Mouse (Mus musculus): ENCODE results near the gene Fam122c. TPM values are rescaled to one million over a fixed set of nuclear protein-coding genes. Genes with fewer than 3 reads are reported as not detected.
A peak's percentile ranks its signal among the peaks of the same experiment; 100 is the strongest.

Fam122c gene
- polyA plus RNA-seq (2014; fragmentation: Nextera tagmentation; extraction: Ambion mirVana), result not detected in 2 replicates

DNA sequence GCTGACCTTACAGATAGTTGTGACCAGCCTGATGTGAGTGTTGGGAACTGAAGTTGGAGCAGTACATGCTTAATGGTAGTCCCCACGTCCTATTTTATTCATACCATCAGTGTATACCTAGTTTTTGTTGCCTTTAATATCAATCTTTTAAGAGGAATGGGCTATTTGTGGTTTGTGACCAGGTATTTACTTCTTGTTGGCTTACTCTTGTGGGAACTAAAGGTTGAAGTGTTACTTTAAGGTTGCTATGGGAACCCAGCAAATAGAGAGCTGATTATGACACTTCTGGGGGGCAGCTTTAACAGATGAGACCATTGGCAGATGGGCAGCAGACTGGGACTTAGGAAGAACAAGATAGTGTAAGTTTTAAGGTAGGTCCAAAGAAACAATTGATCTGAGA is at the start of gene Fam122c:
Gene Fam122c, plus strand, starts transcription at position 301 of the 400 bp plus-strand sequence.
- WGBS, result 39% methylated on average over 1 of the region's 1 CpGs
- Histone ChIP-seq H3K9me3 (ENCODE audit: control insufficient read depth, low read length) (no peaks in the 10 kb centered on the region), H3K27me3 (replicated peaks; ENCODE audit: control insufficient read depth, insufficient read depth, low read length) (no peaks in the 10 kb centered on the region), H3K4me2 (ENCODE audit: low read depth, low read length) (no peak within 1 kb of the TSS), H3K4me1 (ENCODE audit: control insufficient read depth, insufficient read depth, low read length) (no peaks in the 10 kb centered on the region), H3K27ac (replicated peaks; ENCODE audit: low read depth, low read length) (no peak within 1 kb of the TSS), H3K9ac (ENCODE audit: low read depth, low read length) (no peak within 1 kb of the TSS), H3K36me3 (ENCODE audit: control insufficient read depth, insufficient read depth, low read length) (no peaks in the 10 kb centered on the region), H3K4me3 (ENCODE audit: low read depth, low read length) (no peak within 1 kb of the TSS)
- no peak for DNase-seq (ENCODE audit: low spot score)
- no peak for ATAC-seq (ENCODE audit: low read depth)

DNA sequence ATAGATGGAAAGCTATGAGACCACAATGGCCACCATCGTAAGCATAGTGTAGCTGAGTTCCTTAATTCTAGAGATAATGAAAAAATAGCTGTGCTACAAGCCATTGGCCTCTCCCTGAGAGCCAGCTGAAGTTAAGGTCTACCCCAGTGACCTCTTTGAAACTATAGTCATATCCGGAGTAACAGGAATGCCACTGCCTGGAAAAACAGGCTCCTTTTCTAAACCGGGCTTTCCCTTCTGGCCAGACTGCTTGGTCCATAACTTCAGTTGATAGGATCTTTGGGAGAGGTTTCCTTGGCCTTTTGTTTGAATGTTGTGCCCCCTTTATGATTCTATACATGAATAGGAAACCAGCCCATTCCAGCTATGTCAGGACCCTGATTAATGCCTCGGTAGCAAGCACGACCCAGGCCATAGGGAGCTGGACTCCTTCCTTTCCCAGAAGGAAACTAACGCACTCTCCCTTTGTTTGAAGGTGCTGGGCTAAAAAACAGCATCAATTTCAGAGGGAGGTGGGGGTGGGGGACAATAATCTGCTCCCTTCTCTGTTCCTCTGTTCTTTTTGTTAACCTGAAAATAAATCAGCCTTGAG is 48.8 kb upstream of the Fam122c start:
- Histone ChIP-seq H3K9me3 (ENCODE audit: control insufficient read depth, low read length) (no peaks in the 10 kb centered on the region), H3K27ac (replicated peaks; ENCODE audit: low read depth, low read length) (0 out of 2 replicates have a peak overlapping the region, but pooled peaks have one; percentile 15), H3K36me3 (ENCODE audit: control insufficient read depth, insufficient read depth, low read length) (no peaks in the 10 kb centered on the region), H3K4me1 (ENCODE audit: control insufficient read depth, insufficient read depth, low read length) (no peaks in the 10 kb centered on the region), H3K27me3 (replicated peaks; ENCODE audit: control insufficient read depth, insufficient read depth, low read length) (no peaks in the 10 kb centered on the region), H3K4me2 (ENCODE audit: low read depth, low read length) (no peak overlapping the region), H3K9ac (ENCODE audit: low read depth, low read length) (no peak overlapping the region), H3K4me3 (ENCODE audit: low read depth, low read length) (no peak overlapping the region)
- ATAC-seq (ENCODE audit: low read depth) (no peak), DNase-seq (ENCODE audit: low spot score) (no peak)
- WGBS, result 63% methylated on average over 6 of the region's 6 CpGs

DNA sequence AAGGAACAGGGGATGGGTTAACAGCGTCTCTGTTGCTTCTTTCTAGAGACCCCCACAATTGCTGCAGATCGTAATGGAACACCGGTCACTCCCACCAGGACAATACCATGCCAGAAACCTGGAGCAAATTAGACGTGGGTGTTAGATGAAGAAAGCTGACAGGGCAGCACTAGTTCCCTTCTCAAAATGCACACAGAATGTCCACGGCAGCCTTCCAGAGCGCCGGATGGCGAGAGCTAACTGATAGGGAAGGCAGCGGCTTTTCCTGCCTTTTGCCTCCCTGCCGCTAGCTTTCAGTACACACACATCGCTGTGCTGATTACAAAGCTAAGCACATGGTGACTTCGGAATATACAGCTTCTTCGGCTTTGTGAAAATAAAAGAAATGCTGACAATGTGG is 41.3 kb upstream of the Fam122c start:
- H3K27me3 ChIP-seq (replicated peaks; ENCODE audit: control insufficient read depth, insufficient read depth, low read length), result no peaks in the 10 kb centered on the region
- 24% methylated on average over 13 of the region's 13 CpGs for WGBS
- ATAC-seq (ENCODE audit: low read depth) (0 out of 2 replicates have a peak, but pooled peaks have one; percentile 33), DNase-seq (ENCODE audit: low spot score) (no peak)
- H3K4me3 ChIP-seq (ENCODE audit: low read depth, low read length), result peak overlapping the region; percentile 23
- H3K36me3 ChIP-seq (ENCODE audit: control insufficient read depth, insufficient read depth, low read length), result no peaks in the 10 kb centered on the region
- no peaks in the 10 kb centered on the region for H3K9me3 ChIP-seq (ENCODE audit: control insufficient read depth, low read length)
- H3K4me2 ChIP-seq (ENCODE audit: low read depth, low read length), result peak overlapping the region; percentile 52
- peak overlapping the region; percentile 76 for H3K27ac ChIP-seq (replicated peaks; ENCODE audit: low read depth, low read length)
- H3K4me1 ChIP-seq (ENCODE audit: control insufficient read depth, insufficient read depth, low read length), result no peaks in the 10 kb centered on the region
- peak overlapping the region; percentile 43; the same call in 1 of the 2 replicates for H3K9ac ChIP-seq (ENCODE audit: low read depth, low read length)

DNA sequence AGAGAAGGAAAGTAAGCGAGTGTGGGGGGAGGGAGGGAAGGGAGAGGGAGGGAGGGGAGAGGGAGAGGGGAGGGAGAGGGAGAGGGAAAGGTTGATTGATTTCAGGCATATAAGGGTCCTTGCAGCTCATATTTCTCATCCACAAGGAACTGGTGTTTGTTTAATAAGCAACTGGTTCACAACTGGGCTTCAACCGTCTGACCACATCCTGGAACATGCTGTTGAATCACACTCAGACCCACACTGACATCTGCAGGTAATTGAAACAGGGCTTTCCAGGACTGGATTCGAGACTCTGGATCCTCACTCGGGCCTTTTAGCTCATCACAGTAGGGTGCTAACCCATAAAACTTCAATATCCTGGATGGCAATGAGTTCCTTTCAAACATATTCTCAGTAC is 39.5 kb upstream of the Fam122c start:
- Histone ChIP-seq H3K4me3 (ENCODE audit: low read depth, low read length) (no peak overlapping the region), H3K27ac (replicated peaks; ENCODE audit: low read depth, low read length) (peak overlapping the region; percentile 48), H3K9me3 (ENCODE audit: control insufficient read depth, low read length) (no peaks in the 10 kb centered on the region), H3K9ac (ENCODE audit: low read depth, low read length) (no peak overlapping the region), H3K4me1 (ENCODE audit: control insufficient read depth, insufficient read depth, low read length) (no peaks in the 10 kb centered on the region), H3K36me3 (ENCODE audit: control insufficient read depth, insufficient read depth, low read length) (no peaks in the 10 kb centered on the region), H3K27me3 (replicated peaks; ENCODE audit: control insufficient read depth, insufficient read depth, low read length) (no peaks in the 10 kb centered on the region), H3K4me2 (ENCODE audit: low read depth, low read length) (no peak overlapping the region)
- 26% methylated on average over 4 of the region's 4 CpGs for WGBS
- ATAC-seq (ENCODE audit: low read depth) (no peak), DNase-seq (ENCODE audit: low spot score) (peak; percentile 77)

DNA sequence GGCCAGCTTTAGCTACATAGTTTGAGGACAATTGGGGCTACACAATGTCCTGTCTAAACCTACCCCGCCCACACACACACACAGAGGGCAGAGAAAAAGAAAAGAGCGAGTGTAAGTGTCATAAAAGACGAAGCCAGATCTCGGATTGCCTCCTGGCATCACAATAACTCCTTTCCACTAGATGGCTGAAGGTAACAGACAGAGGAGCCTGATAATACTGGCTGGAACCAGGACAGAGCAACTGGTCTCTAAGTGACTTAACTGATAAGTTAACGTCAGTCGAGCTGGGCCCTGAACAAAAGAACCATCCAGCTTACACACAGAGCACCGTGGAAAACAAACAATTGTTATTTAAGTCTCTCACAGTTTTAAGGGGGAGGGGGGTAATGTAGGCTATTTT is 36.8 kb upstream of the Fam122c start:
- ATAC-seq (ENCODE audit: low read depth) (no peak), DNase-seq (ENCODE audit: low spot score) (no peak)
- Histone ChIP-seq H3K27me3 (replicated peaks; ENCODE audit: control insufficient read depth, insufficient read depth, low read length) (no peaks in the 10 kb centered on the region), H3K36me3 (ENCODE audit: control insufficient read depth, insufficient read depth, low read length) (no peaks in the 10 kb centered on the region), H3K4me3 (ENCODE audit: low read depth, low read length) (no peak overlapping the region), H3K4me2 (ENCODE audit: low read depth, low read length) (no peak overlapping the region), H3K4me1 (ENCODE audit: control insufficient read depth, insufficient read depth, low read length) (no peaks in the 10 kb centered on the region), H3K27ac (replicated peaks; ENCODE audit: low read depth, low read length) (no peak overlapping the region), H3K9ac (ENCODE audit: low read depth, low read length) (no peak overlapping the region), H3K9me3 (ENCODE audit: control insufficient read depth, low read length) (no peaks in the 10 kb centered on the region)
- WGBS, result 57% methylated on average over 7 of the region's 7 CpGs

DNA sequence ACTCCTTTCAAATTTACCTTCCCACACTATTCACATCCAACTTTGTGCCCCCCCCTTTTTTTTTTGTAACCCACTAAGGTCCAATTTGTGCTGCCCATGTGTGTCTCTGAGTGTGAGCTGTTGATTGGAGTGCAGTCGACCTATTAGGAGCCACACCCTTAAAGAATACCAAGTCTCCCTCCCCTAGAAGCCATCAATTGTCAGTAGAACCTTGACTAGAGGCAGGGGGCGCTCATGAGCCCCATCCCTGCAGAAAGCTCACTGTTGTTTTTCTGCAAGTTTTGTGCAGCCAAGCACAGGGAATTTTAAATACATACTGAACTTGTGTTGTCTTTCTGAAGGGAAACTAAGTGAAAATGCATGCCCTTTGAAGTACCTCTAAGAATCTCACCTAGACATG is 35.3 kb upstream of the Fam122c start:
- no peaks in the 10 kb centered on the region for H3K9me3 ChIP-seq (ENCODE audit: control insufficient read depth, low read length)
- no peak for ATAC-seq (ENCODE audit: low read depth)
- no peak overlapping the region for H3K4me2 ChIP-seq (ENCODE audit: low read depth, low read length)
- H3K27me3 ChIP-seq (replicated peaks; ENCODE audit: control insufficient read depth, insufficient read depth, low read length), result no peaks in the 10 kb centered on the region
- H3K4me1 ChIP-seq (ENCODE audit: control insufficient read depth, insufficient read depth, low read length), result no peaks in the 10 kb centered on the region
- H3K9ac ChIP-seq (ENCODE audit: low read depth, low read length), result no peak overlapping the region
- 15% methylated on average over 2 of the region's 2 CpGs for WGBS
- H3K27ac ChIP-seq (replicated peaks; ENCODE audit: low read depth, low read length), result no peak overlapping the region
- H3K36me3 ChIP-seq (ENCODE audit: control insufficient read depth, insufficient read depth, low read length), result no peaks in the 10 kb centered on the region
- no peak for DNase-seq (ENCODE audit: low spot score)
- H3K4me3 ChIP-seq (ENCODE audit: low read depth, low read length), result no peak overlapping the region

DNA sequence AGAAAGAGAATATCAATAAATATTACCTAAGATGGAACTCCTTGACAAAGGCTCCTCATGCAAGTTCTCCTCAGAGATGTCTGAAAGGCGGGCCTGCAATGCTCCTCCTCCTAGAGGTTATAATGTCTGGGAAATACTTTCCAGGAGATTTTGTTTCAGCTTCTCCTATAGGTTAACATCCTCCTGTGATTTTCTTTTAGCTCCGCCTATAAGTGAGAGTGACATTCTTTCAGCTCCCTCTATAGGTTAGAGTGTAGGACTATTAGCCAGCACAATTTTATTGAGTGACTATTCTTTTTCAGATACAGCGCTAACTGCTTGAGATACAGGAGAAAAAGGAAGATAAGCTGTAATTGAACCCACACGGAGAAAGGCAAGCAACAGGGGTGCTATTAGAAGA is 33.2 kb upstream of the Fam122c start, which contains the start of gene Plac1:
Gene Plac1, minus strand, starts transcription at position 101 of the 400 bp plus-strand sequence.
- ATAC-seq (ENCODE audit: low read depth) (no peak), DNase-seq (ENCODE audit: low spot score) (no peak)
- WGBS, result 76% methylated on average over 4 of the region's 4 CpGs
- no peaks in the 10 kb centered on the region for H3K36me3 ChIP-seq (ENCODE audit: control insufficient read depth, insufficient read depth, low read length)
- H3K4me2 ChIP-seq (ENCODE audit: low read depth, low read length), result no peak within 1 kb of the TSS
- H3K4me1 ChIP-seq (ENCODE audit: control insufficient read depth, insufficient read depth, low read length), result no peaks in the 10 kb centered on the region
- H3K4me3 ChIP-seq (ENCODE audit: low read depth, low read length), result no peak within 1 kb of the TSS
- no peaks in the 10 kb centered on the region for H3K27me3 ChIP-seq (replicated peaks; ENCODE audit: control insufficient read depth, insufficient read depth, low read length)
- no peak within 1 kb of the TSS for H3K27ac ChIP-seq (replicated peaks; ENCODE audit: low read depth, low read length)
- H3K9me3 ChIP-seq (ENCODE audit: control insufficient read depth, low read length), result no peaks in the 10 kb centered on the region
- no peak within 1 kb of the TSS for H3K9ac ChIP-seq (ENCODE audit: low read depth, low read length)

DNA sequence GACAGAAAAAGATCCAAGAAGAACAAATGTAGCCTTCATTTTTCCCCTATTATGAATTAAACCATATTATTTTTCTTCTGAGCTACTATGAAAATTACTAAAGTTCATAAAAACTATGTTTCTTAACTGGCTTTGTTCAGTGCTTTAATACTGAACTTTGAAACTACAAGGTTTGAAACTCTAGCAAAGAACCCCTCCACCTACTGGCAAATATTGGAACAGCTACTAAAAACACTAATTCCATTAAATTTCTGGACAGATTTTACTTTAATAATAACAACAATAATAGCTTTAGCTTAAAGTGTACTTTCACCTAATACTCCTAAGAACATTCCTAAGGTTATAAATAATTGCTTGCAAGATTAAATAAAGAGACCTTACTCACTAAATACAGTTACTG is 18.0 kb upstream of the Fam122c start:
- no peaks in the 10 kb centered on the region for H3K4me1 ChIP-seq (ENCODE audit: control insufficient read depth, insufficient read depth, low read length)
- no peak overlapping the region for H3K9ac ChIP-seq (ENCODE audit: low read depth, low read length)
- H3K9me3 ChIP-seq (ENCODE audit: control insufficient read depth, low read length), result no peaks in the 10 kb centered on the region
- H3K4me3 ChIP-seq (ENCODE audit: low read depth, low read length), result no peak overlapping the region
- no peaks in the 10 kb centered on the region for H3K27me3 ChIP-seq (replicated peaks; ENCODE audit: control insufficient read depth, insufficient read depth, low read length)
- ATAC-seq (ENCODE audit: low read depth), result no peak
- no peak overlapping the region for H3K27ac ChIP-seq (replicated peaks; ENCODE audit: low read depth, low read length)
- no peak overlapping the region for H3K4me2 ChIP-seq (ENCODE audit: low read depth, low read length)
- no peak for DNase-seq (ENCODE audit: low spot score)
- H3K36me3 ChIP-seq (ENCODE audit: control insufficient read depth, insufficient read depth, low read length), result 0 out of 2 replicates have a peak, but pooled peaks cover 5% of the 10 kb centered on the region

DNA sequence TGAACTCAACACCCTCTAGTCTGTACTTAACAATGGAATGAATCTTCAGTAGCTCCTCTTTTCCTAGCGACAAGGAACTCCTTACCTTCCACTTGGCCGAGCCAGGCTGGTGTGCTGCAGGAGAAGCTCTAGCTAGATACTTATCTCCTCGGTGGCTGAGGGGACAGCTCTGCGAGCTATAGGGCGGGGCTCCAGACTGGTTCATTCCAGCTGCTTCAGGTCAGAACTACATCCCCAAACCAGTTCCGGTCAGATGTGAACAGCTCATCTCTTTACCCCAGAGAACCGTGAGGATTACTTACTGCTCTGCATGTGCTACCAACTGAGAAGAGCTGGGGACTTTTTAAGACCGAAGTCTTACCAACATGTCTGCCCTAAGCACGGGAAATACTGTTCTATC is 7.0 kb upstream of the Fam122c start:
- 70% methylated on average over 9 of the region's 9 CpGs for WGBS

More for the DNA sequence above, 7.0 kb upstream of the Fam122c start:
- no peak overlapping the region for H3K9ac ChIP-seq (ENCODE audit: low read depth, low read length)
- no peaks in the 10 kb centered on the region for H3K36me3 ChIP-seq (ENCODE audit: control insufficient read depth, insufficient read depth, low read length)
- no peaks in the 10 kb centered on the region for H3K9me3 ChIP-seq (ENCODE audit: control insufficient read depth, low read length)
- no peaks in the 10 kb centered on the region for H3K4me1 ChIP-seq (ENCODE audit: control insufficient read depth, insufficient read depth, low read length)
- DNase-seq (ENCODE audit: low spot score) (no peak), ATAC-seq (ENCODE audit: low read depth) (no peak)
- no peak overlapping the region for H3K4me3 ChIP-seq (ENCODE audit: low read depth, low read length)
- H3K4me2 ChIP-seq (ENCODE audit: low read depth, low read length), result no peak overlapping the region
- H3K27ac ChIP-seq (replicated peaks; ENCODE audit: low read depth, low read length), result no peak overlapping the region
- no peaks in the 10 kb centered on the region for H3K27me3 ChIP-seq (replicated peaks; ENCODE audit: control insufficient read depth, insufficient read depth, low read length)
